Mouse (Mus musculus): Measurements from ENCODE around the gene Zfp750. TPM values are rescaled to one million over a fixed set of nuclear protein-coding genes. Genes with fewer than 3 reads are reported as not detected.

Gene Zfp750
- polyA plus RNA-seq, 1 experiment from 2014 or later, result 0.58 TPM

- Histone ChIP-seq H3K36me3 (ENCODE audit: control insufficient read depth, insufficient read depth, low read length) (no peaks in the 10 kb centered on the region), H3K9ac (ENCODE audit: low read length) (no peak overlapping the region), H3K4me1 (ENCODE audit: control insufficient read depth, insufficient read depth, low read length) (peaks cover 18% of the 10 kb centered on the region), H3K4me2 (ENCODE audit: low read depth) (no peak overlapping the region), H3K27ac (ENCODE audit: low read depth, low read length) (no peak overlapping the region), H3K4me3 (ENCODE audit: low read depth, low read length) (no peak overlapping the region), H3K9me3 (ENCODE audit: control insufficient read depth, low read length) (no peaks in the 10 kb centered on the region), H3K27me3 (ENCODE audit: control insufficient read depth, insufficient read depth, low read length) (no peaks in the 10 kb centered on the region)
- no peak for DNase-seq (ENCODE audit: low spot score)
- ATAC-seq (ENCODE audit: insufficient read depth, low FRiP score, low TSS enrichment), result no peak
- 92% methylated on average over 7 of the region's 7 CpGs for WGBS
These were observed 33.8 kb upstream of the Zfp750 start for GRCm38 (mm10) chr11:121552846-121553457.

DNA sequence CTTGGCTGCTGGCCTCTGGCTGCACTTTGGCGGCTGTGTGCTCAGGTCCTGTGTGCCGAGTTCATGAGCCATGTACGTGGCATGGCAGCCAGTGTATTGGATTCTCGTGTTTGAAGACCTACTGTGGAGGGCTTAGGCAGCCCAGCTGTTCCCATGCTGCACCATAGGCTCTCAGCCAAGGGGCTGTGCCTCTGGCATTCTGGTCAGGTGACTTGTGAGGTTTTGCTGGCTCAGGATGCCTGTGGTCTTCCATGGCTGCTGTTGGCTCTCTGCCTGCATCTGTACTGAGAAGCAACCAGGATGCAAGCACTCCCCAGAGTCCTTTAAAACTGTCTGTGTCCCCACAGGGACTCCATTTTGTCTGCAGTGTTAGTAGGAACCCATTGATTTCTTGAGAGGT lies 33.0 kb upstream of the Zfp750 start:
- no peak for ATAC-seq (ENCODE audit: insufficient read depth, low FRiP score, low TSS enrichment)
- no peak overlapping the region for H3K4me2 ChIP-seq (ENCODE audit: low read depth)
- H3K9ac ChIP-seq (ENCODE audit: low read length), result no peak overlapping the region
- H3K27ac ChIP-seq (ENCODE audit: low read depth, low read length), result no peak overlapping the region
- no peaks in the 10 kb centered on the region for H3K27me3 ChIP-seq (ENCODE audit: control insufficient read depth, insufficient read depth, low read length)
- DNase-seq (ENCODE audit: low spot score), result no peak
- peaks cover 18% of the 10 kb centered on the region for H3K4me1 ChIP-seq (ENCODE audit: control insufficient read depth, insufficient read depth, low read length)
- H3K4me3 ChIP-seq (ENCODE audit: low read depth, low read length), result no peak overlapping the region
- no peaks in the 10 kb centered on the region for H3K9me3 ChIP-seq (ENCODE audit: control insufficient read depth, low read length)
- H3K36me3 ChIP-seq (ENCODE audit: control insufficient read depth, insufficient read depth, low read length), result no peaks in the 10 kb centered on the region
- WGBS, result 87% methylated on average over 4 of the region's 4 CpGs

DNA sequence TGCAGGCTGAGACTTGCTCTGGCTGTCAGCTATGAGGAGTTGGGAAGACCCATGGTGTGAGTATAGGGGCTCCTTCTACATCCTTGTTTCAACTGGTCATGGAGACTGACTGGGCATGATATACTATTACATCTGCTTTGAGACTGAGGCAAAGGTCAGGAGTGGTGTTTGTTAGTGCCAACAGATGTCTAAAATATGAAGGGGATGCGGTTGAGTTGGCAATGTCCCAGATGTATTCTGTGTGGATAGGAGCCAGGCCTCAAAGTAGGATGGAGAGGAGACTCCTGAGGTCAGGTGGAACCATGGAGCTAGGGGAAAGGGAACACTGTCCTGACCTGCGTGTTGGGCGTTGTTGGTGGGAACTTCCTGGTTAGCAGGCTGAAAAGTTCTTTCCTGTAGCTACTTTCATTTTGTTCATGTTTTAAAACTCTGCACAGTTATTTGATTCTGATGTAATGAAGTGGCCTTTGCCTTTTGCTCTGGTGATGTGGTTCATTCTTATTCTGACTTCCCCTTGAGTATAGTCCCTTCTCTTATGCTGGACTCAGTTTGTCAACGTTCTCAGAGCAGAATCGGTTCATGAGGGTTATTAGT lies 32.2 kb upstream of the Zfp750 start:
- 94% methylated on average over 5 of the region's 5 CpGs for WGBS
- DNase-seq (ENCODE audit: low spot score) (no peak), ATAC-seq (ENCODE audit: insufficient read depth, low FRiP score, low TSS enrichment) (no peak)
- no peak overlapping the region for H3K9ac ChIP-seq (ENCODE audit: low read length)
- no peak overlapping the region for H3K27ac ChIP-seq (ENCODE audit: low read depth, low read length)
- no peak overlapping the region for H3K4me2 ChIP-seq (ENCODE audit: low read depth)
- no peaks in the 10 kb centered on the region for H3K9me3 ChIP-seq (ENCODE audit: control insufficient read depth, low read length)
- H3K36me3 ChIP-seq (ENCODE audit: control insufficient read depth, insufficient read depth, low read length), result no peaks in the 10 kb centered on the region
- H3K27me3 ChIP-seq (ENCODE audit: control insufficient read depth, insufficient read depth, low read length), result no peaks in the 10 kb centered on the region
- no peak overlapping the region for H3K4me3 ChIP-seq (ENCODE audit: low read depth, low read length)
- H3K4me1 ChIP-seq (ENCODE audit: control insufficient read depth, insufficient read depth, low read length), result peaks cover 18% of the 10 kb centered on the region

- Histone ChIP-seq H3K4me2 (ENCODE audit: low read depth) (no peak overlapping the region), H3K4me3 (ENCODE audit: low read depth, low read length) (no peak overlapping the region), H3K9me3 (ENCODE audit: control insufficient read depth, low read length) (no peaks in the 10 kb centered on the region), H3K9ac (ENCODE audit: low read length) (no peak overlapping the region), H3K27ac (ENCODE audit: low read depth, low read length) (peak overlapping the region; percentile 42; the same call in 1 of the 2 replicates), H3K36me3 (ENCODE audit: control insufficient read depth, insufficient read depth, low read length) (no peaks in the 10 kb centered on the region), H3K4me1 (ENCODE audit: control insufficient read depth, insufficient read depth, low read length) (peaks cover 18% of the 10 kb centered on the region), H3K27me3 (ENCODE audit: control insufficient read depth, insufficient read depth, low read length) (no peaks in the 10 kb centered on the region)
- DNase-seq (ENCODE audit: low spot score), result peak; percentile 34
- peak; percentile 65 for ATAC-seq (ENCODE audit: insufficient read depth, low FRiP score, low TSS enrichment)
- WGBS, result 57% methylated on average over 17 of the region's 17 CpGs
These were observed 30.9 kb upstream of the Zfp750 start for GRCm38 (mm10) chr11:121549843-121550647.

- H3K4me2 ChIP-seq (ENCODE audit: low read depth), result no peak overlapping the region
- H3K36me3 ChIP-seq (ENCODE audit: control insufficient read depth, insufficient read depth, low read length), result no peaks in the 10 kb centered on the region
- H3K4me3 ChIP-seq (ENCODE audit: low read depth, low read length), result no peak overlapping the region
- H3K27me3 ChIP-seq (ENCODE audit: control insufficient read depth, insufficient read depth, low read length), result no peaks in the 10 kb centered on the region
- no peak overlapping the region for H3K9ac ChIP-seq (ENCODE audit: low read length)
- peak overlapping the region; percentile 31; the same call in 1 of the 2 replicates for H3K27ac ChIP-seq (ENCODE audit: low read depth, low read length)
- DNase-seq (ENCODE audit: low spot score) (no peak), ATAC-seq (ENCODE audit: insufficient read depth, low FRiP score, low TSS enrichment) (no peak)
- H3K4me1 ChIP-seq (ENCODE audit: control insufficient read depth, insufficient read depth, low read length), result peaks cover 18% of the 10 kb centered on the region
- 52% methylated on average over 12 of the region's 12 CpGs for WGBS
- no peaks in the 10 kb centered on the region for H3K9me3 ChIP-seq (ENCODE audit: control insufficient read depth, low read length)
These were observed 30.1 kb upstream of the Zfp750 start for GRCm38 (mm10) chr11:121548996-121549842.

DNA sequence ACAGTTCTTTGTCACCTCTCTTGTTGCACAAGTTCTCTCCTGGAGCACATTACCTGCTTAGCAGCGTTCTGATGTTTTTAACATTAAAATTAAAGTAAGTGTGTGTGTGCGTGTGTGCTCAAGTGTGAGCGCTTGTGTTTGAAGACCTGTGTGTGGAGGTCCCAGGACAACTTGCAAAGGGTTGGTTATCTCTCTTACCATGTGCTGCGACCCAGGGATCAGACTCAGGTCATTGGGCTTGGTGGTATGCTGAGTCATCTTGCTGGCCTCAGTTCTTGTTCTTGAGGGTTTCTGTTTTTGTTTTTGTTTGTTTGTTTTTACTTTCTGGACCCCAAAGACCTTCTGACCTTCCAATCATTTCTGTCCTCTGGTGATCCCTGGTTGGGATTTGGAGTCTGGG lies 28.8 kb upstream of the Zfp750 start:
- Histone ChIP-seq H3K27ac (ENCODE audit: low read depth, low read length) (no peak overlapping the region), H3K4me1 (ENCODE audit: control insufficient read depth, insufficient read depth, low read length) (peaks cover 18% of the 10 kb centered on the region), H3K36me3 (ENCODE audit: control insufficient read depth, insufficient read depth, low read length) (no peaks in the 10 kb centered on the region), H3K27me3 (ENCODE audit: control insufficient read depth, insufficient read depth, low read length) (no peaks in the 10 kb centered on the region), H3K4me2 (ENCODE audit: low read depth) (no peak overlapping the region), H3K9ac (ENCODE audit: low read length) (no peak overlapping the region), H3K4me3 (ENCODE audit: low read depth, low read length) (no peak overlapping the region), H3K9me3 (ENCODE audit: control insufficient read depth, low read length) (no peaks in the 10 kb centered on the region)
- WGBS, result 98% methylated on average over 4 of the region's 4 CpGs
- ATAC-seq (ENCODE audit: insufficient read depth, low FRiP score, low TSS enrichment) (no peak), DNase-seq (ENCODE audit: low spot score) (no peak)

- WGBS, result 86% methylated on average over 5 of the region's 5 CpGs
These were observed 28.1 kb upstream of the Zfp750 start for GRCm38 (mm10) chr11:121547234-121547633.

GRCm38 (mm10) chr11:121545398-121546034 lies 26.4 kb upstream of the Zfp750 start:
- H3K36me3 ChIP-seq (ENCODE audit: control insufficient read depth, insufficient read depth, low read length), result no peaks in the 10 kb centered on the region
- no peak overlapping the region for H3K27ac ChIP-seq (ENCODE audit: low read depth, low read length)
- no peak overlapping the region for H3K4me3 ChIP-seq (ENCODE audit: low read depth, low read length)
- no peaks in the 10 kb centered on the region for H3K27me3 ChIP-seq (ENCODE audit: control insufficient read depth, insufficient read depth, low read length)
- H3K4me1 ChIP-seq (ENCODE audit: control insufficient read depth, insufficient read depth, low read length), result peaks cover 16% of the 10 kb centered on the region
- DNase-seq (ENCODE audit: low spot score) (no peak), ATAC-seq (ENCODE audit: insufficient read depth, low FRiP score, low TSS enrichment) (no peak)
- H3K4me2 ChIP-seq (ENCODE audit: low read depth), result no peak overlapping the region
- H3K9me3 ChIP-seq (ENCODE audit: control insufficient read depth, low read length), result no peaks in the 10 kb centered on the region
- no peak overlapping the region for H3K9ac ChIP-seq (ENCODE audit: low read length)
- WGBS, result 88% methylated on average over 3 of the region's 3 CpGs

More at GRCm38 (mm10) chr11:121547234-121547633, 28.1 kb upstream of the Zfp750 start:
- Histone ChIP-seq H3K36me3 (ENCODE audit: control insufficient read depth, insufficient read depth, low read length) (no peaks in the 10 kb centered on the region), H3K9ac (ENCODE audit: low read length) (no peak overlapping the region), H3K9me3 (ENCODE audit: control insufficient read depth, low read length) (no peaks in the 10 kb centered on the region), H3K4me1 (ENCODE audit: control insufficient read depth, insufficient read depth, low read length) (peaks cover 18% of the 10 kb centered on the region), H3K27ac (ENCODE audit: low read depth, low read length) (no peak overlapping the region), H3K4me3 (ENCODE audit: low read depth, low read length) (no peak overlapping the region), H3K4me2 (ENCODE audit: low read depth) (no peak overlapping the region), H3K27me3 (ENCODE audit: control insufficient read depth, insufficient read depth, low read length) (no peaks in the 10 kb centered on the region)
- ATAC-seq (ENCODE audit: insufficient read depth, low FRiP score, low TSS enrichment) (no peak), DNase-seq (ENCODE audit: low spot score) (no peak)

Measured in neural tube, embryonic 11.5 days (tissue).